Mouse (Mus musculus) left cerebral cortex, adult 6 months (tissue): Measurements from ENCODE around the gene Cyp2c66. TPM values are rescaled to one million over a fixed set of nuclear protein-coding genes. Genes with fewer than 3 reads are reported as not detected.

Experiments
- long read RNA-seq, 2 experiments: library from polyadenylated mRNA; unstranded; transcript quantifications; one replicate each; pipeline ENCODE4 v2.0.0; 2019 to 2020
- polyA plus RNA-seq: library from polyadenylated mRNA; unstranded; fragments of <200 nt; fragmentation: Nextera tagmentation; gene quantifications from 2 replicates; pipeline ENCODE4 v1.2.3, GENCODE M21; 2021

Gene Cyp2c66
- polyA plus RNA-seq, result not detected in 2 replicates
- long read RNA-seq, experiment 1, result 0 reads
- long read RNA-seq, experiment 2, result 0 reads

DNA sequence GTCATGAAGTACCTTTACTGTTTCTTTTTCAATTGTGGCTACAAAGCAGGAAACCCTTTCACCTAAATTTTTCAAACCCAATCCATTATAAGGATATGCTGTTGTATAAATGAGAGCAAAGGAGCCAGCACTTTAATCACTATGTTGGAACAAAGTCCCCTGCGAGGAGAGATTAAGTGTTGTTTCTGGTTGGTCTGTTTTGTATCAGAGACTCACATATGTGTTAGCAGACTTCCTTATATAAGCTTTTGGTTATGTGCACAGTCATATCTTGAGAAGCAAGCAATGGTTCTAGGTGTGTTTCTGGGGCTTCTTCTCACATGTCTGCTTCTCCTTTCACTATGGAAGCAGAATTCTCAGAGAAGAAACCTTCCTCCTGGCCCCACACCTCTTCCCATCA is at the start of gene Cyp2c66:
Gene Cyp2c66, plus strand, starts transcription at position 255 of the 400 bp plus-strand sequence.

Other genes with a start within 250 kb of the Cyp2c66 start
- 1.9 and 2.4 TPM in 2 replicates for gene Hells, start 183.0 kb upstream of the Cyp2c66 start, polyA plus RNA-seq
- not detected in 2 replicates for gene Cyp2c55, start 106.9 kb upstream of the Cyp2c66 start, polyA plus RNA-seq
- not detected in 2 replicates for gene Cyp2c65, start 52.9 kb upstream of the Cyp2c66 start, polyA plus RNA-seq
- not detected in 2 replicates for gene Cyp2c29, start 155.5 kb downstream of the Cyp2c66 start, polyA plus RNA-seq